Mouse (Mus musculus) R1 (cell line): ENCODE results near the gene Kif13a.

ENCODE experiments used
- DNase-seq: peaks from one replicate; pipeline ENCODE4 v3.0.0-alpha.2; 2018; ENCODE audit warnings: low read depth, low spot score

Kif13a gene

DNA sequence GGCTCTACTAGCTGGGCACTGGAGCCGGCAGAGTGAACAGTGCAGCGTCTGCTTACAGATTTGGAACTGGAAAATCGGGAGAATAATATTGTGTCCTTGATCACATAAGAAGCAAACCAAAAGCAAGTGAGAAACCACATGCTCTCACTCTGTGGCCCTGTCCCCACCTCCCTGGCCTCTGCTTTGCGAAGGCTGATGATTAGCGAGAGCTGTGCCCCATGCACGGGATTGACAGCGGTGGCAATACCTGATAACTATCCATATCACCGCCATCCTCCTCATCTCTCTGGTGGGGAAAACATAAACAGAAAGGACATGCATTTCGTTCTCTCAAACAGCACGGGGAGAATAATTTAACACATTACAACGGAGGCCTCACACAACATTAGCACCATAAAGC is 149.3 kb downstream of the Kif13a start:
- no peak for DNase-seq

DNA sequence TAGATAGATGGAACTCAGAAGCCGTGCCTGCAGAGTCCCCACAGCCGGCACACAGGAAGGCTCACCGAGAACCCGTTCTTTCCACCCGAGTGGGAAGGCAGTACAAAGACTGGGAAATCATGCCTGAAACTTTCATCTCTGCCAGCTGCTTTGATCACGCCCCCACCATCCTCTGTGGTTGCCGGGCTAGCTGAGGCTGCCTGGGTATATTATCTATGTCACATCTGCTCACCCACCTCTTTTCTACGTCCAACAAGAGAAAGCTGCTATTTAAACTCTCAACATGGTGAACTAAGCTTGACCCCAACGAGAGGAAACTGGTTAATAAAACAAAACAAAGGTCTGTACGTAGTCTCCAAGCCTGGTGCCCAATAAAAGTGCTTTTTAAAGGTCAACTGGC is 149.8 kb downstream of the Kif13a start:
- DNase-seq = no peak

DNA sequence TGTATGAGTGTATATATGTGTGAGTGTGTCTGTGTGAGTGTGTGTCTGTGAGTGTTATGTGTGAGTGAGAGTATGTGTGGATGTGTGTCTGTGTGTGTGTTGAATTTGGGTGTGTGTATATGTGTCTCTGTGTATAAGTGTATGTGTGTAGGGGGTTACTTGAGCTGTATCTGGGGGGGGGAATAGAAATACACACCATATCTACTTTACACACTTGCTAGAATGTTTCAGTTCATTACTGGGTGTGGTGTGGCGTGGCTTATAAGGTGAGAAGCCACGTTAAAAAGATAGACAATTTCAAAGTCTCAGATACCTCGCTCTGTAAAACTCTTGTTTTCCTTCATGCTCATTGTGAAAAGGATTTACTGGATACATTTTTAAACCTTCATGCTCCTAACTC is 152.2 kb downstream of the Kif13a start:
- no peak for DNase-seq

- DNase-seq = peak; percentile 33
Observed at GRCm38 (mm10) chr13:46776636-46777305, 152.9 kb downstream of the Kif13a start.

GRCm38 (mm10) chr13:46774998-46775397 is 154.7 kb downstream of the Kif13a start:
- DNase-seq = no peak

GRCm38 (mm10) chr13:46772581-46772980 is 157.1 kb downstream of the Kif13a start:
- peak; percentile 49 for DNase-seq

GRCm38 (mm10) chr13:46765361-46765760 is 164.3 kb downstream of the Kif13a start:
- DNase-seq = no peak

DNA sequence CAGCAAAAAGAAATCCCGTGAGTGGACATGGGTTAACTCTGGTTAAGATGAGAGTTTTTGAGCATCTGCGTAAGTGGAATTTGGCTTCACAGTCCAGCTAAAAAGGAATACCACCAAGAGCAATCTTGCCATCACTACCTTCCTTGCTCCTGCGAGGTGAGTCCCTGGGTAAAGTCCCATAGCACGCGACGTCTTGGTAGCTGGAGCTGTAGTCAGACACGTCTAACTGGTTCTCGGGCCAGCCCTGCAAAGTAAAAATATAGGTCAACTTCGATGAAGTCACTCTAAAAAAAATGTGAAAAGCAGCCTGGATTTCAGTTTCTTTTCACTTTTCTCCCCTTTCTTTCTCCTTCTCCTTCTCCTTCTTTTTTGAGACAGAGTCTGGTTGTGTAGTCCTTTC is 166.5 kb downstream of the Kif13a start:
- no peak for DNase-seq

- DNase-seq = no peak
Observed at GRCm38 (mm10) chr13:46760921-46761320, 168.7 kb downstream of the Kif13a start.

- DNase-seq = no peak
Observed at GRCm38 (mm10) chr13:46759281-46759809, 170.3 kb downstream of the Kif13a start.

DNA sequence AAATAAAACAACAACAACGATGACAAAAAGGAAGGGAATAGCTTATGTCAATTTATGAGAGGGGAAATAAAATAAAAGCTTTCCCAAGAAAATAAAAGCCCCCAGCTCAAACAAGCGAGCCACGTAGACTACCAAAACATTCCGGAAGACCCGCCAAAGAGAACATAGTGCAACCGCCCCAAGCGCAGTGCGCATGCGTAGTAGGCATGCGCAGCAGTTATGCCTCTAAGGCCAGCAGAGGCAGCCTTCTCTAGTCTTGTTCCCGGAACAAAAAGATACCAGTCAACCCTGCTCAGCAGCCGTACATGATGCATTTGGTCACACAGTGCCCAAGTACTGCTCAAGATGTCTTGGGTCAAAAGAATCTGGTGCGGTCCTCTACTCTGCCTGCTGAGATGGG is 171.0 kb downstream of the Kif13a start:
- DNase-seq = peak; percentile 94

GRCm38 (mm10) chr13:46757946-46758345 is 171.7 kb downstream of the Kif13a start:
- peak; percentile 83 for DNase-seq

- DNase-seq = no peak
Observed at GRCm38 (mm10) chr13:46753294-46753693, 176.4 kb downstream of the Kif13a start.

GRCm38 (mm10) chr13:46752566-46753229 is 177.0 kb downstream of the Kif13a start:
- peak; percentile 81 for DNase-seq

DNA sequence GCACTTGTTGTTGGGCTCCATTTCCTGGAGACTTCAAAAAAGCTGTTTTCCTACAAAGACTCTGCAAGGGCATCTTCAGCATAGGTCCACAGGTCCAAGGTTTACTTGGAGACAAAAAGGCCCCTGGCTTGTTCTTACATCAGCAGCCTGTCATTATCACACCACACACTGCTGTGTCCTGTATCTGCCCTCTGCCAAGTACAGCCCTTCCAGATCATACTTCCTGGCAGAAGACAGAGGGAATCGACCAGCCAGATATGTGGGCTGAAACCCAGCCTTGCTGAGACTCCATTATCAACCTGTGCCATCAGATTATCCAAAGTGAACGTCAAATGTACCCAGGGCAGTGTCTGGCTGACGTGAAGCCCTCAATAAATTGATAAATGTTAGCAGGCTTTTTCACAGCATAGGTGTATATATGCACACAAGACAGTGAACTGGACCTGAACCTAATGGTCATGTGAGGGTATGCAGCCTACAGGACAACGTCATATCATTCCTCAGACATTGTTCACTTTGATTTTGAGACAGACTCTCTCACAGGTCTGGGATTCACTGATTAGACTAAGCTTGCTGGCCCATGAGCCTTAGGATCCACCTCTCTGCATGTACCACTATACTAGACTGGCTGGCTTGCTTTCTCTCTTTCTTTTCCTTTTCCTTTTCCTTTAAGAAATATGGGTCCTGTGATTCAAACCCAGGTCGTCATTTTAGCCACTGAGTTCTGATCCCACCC is 181.4 kb downstream of the Kif13a start:
- no peak for DNase-seq

- no peak for DNase-seq
Observed at GRCm38 (mm10) chr13:46743821-46744220, 185.8 kb downstream of the Kif13a start.

GRCm38 (mm10) chr13:46742367-46742766 is 187.3 kb downstream of the Kif13a start:
- no peak for DNase-seq

- DNase-seq = no peak
Observed at GRCm38 (mm10) chr13:46739426-46739825, 190.2 kb downstream of the Kif13a start.

DNA sequence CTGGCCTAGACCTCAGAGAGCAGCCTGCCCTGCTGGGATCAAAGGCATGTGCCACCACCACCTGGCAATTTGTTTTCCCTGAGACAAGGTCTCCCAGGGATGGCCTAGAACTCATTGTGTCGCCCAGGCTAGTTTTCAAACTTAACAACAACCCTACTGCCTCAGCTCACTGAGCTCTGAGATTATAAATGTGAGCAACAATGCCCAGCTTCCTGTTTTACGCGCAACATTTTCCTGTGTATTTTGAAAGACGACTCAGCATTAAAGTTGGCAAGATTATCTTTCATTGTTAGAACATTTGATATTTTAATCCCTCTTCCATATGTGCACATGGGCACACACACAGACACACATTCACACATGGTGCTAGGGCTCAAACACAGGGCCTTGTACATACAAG is 192.2 kb downstream of the Kif13a start:
- DNase-seq = no peak

DNA sequence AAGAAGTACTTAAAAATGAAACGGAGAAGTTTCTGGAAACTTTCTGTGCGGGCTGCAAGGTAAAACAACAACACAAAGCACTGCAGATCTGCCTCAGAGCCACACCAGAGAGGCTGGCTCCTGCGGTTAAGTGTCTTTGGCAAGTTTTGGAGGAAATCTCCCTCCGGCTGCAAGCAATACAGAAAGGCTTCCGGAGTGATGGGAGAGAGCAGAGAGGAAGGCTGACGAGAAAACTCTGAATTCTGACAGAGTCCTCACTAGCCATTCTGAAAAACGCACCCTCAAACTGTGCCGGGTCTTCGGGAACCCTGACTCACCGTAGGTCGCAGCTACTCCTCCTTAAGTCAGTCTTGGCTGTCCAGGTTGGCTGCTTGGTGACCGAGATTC is 193.2 kb downstream of the Kif13a start:
- DNase-seq = no peak

GRCm38 (mm10) chr13:46735808-46736478 is 193.7 kb downstream of the Kif13a start:
- DNase-seq = peak; percentile 83

GRCm38 (mm10) chr13:46735219-46735807 is 194.4 kb downstream of the Kif13a start:
- no peak for DNase-seq
